Mouse (Mus musculus) hindbrain, postnatal 0 days (tissue): ENCODE data around the gene Tbc1d13. TPM values are rescaled to one million over a fixed set of nuclear protein-coding genes. Genes with fewer than 3 reads are reported as not detected.
A peak's percentile ranks its signal among the peaks of the same experiment; 100 is the strongest.

ENCODE experiments used
- ATAC-seq: fragments of 200-750 bp; cut with Nextera tagmentation; 2 replicates; pipeline ENCODE4 v1.8.0; 2017; ENCODE audit warnings: mild to moderate bottlenecking, moderate TSS enrichment, moderate library complexity
- DNase-seq: peaks from one replicate; pipeline ENCODE4 v3.0.0-alpha.2; 2015; ENCODE audit warnings: low spot score
- H3K27ac ChIP-seq: fragments of 300-500 bp; sonication (generic); 2 replicates; pipeline ENCODE4 v1.5.1; 2014; ENCODE audit warnings: mild to moderate bottlenecking
- H3K27me3 ChIP-seq: fragments of 300-500 bp; sonication (generic); 2 replicates; pipeline ENCODE4 v1.6.1; 2014; ENCODE audit warnings: low read length, mixed read lengths; ENCODE audit not compliant: insufficient read depth
- H3K36me3 ChIP-seq: fragments of 300-500 bp; sonication (generic); 2 replicates; pipeline ENCODE4 v1.6.1; 2014; ENCODE audit warnings: low read length, mixed read lengths; ENCODE audit not compliant: insufficient read depth
- H3K4me1 ChIP-seq: fragments of 300-500 bp; sonication (generic); 2 replicates; pipeline ENCODE4 v1.6.1; 2014; ENCODE audit warnings: antibody characterized with exemption, low read length, mixed read lengths; ENCODE audit not compliant: insufficient read depth
- H3K4me2 ChIP-seq: fragments of 300-500 bp; sonication (generic); 2 replicates; pipeline ENCODE4 v1.6.1; 2014; ENCODE audit warnings: low read depth, mild to moderate bottlenecking, low read length, moderate library complexity, mixed read lengths
- H3K4me3 ChIP-seq: fragments of 300-500 bp; sonication (generic); 2 replicates; pipeline ENCODE4 v1.5.1; 2014; ENCODE audit warnings: low read length
- H3K9ac ChIP-seq: fragments of 300-500 bp; sonication (generic); replicated peaks from 2 replicates; pipeline ENCODE4 v1.6.1; 2014; ENCODE audit warnings: mild to moderate bottlenecking, low read length, moderate library complexity, mixed read lengths
- H3K9me3 ChIP-seq: fragments of 300-500 bp; sonication (generic); 2 replicates; pipeline ENCODE4 v1.6.1; 2016; ENCODE audit warnings: low read length, mixed read lengths
- CTCF ChIP-seq: IDR thresholded peaks from 2 replicates; pipeline ENCODE4 v1.5.1; 2016; ENCODE audit warnings: antibody characterized with exemption, control low read depth, low read depth
- WGBS: fragments of 180-500 bp; shearing (Covaris S2); extraction: QIAGEN DNeasy Blood & Tissue Kit; methylation state at CpG from one replicate; pipeline ENCODE4 v1.1.7; 2014; 5-methylcytosine and 5-hydroxymethylcytosine counted together
- polyA plus RNA-seq: library from polyadenylated mRNA; unstranded; fragments of >200 nt; fragmentation: Nextera tagmentation; extraction: Ambion mirVana; gene quantifications from 2 replicates; pipeline ENCODE4 v1.2.1, GENCODE M21; 2015
- total RNA-seq: library from RNA; depleted of rRNA; stranded (reverse); fragments of >200 nt; gene quantifications from 2 replicates; pipeline ENCODE4 v1.2.3, GENCODE M21; 2014

Gene Tbc1d13
- total and polyA plus RNA-seq, 2 experiments from 2014 or later = 9.4 to 109 TPM

DNA sequence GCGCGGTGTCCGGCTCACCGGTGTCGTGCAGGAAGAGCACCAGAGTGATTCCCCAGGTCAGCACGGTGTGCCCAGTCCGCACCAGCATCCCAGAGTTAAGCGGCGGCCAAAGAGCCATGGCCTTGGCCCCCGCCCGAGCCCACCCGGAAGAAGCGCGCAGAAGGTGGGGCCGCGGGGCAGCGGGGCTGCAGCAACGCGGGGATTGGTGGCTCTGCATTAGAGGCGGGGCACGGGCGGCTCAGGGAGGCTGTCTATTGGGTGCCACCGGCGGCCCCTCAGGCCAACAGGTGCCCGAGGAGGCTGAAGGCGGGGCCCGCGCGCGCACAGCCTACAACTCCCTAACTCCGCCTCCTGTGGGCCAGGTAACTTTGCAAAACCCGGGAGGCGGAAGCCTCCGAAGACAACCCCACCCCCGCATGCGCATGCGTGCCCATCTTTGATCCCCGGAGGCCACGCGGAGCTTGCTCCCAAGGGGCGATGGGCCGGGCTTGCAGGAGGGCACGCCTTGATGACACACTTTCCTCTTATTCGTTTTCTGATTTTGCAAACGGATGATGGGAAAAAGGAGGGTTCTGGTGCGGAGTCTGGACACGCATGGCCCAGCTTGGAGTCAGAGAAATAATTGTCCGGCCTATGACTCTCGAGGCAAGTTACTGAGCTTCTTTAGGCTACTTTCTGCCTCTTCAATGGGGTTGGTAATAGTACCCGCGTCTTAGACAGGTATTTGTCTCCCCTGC lies 39.9 kb upstream of the Tbc1d13 start, which contains the start of gene Zdhhc12:
Gene Zdhhc12, minus strand, starts transcription at position 178 of the 737 bp plus-strand sequence.
- Histone ChIP-seq H3K4me3 (peak within 1 kb of the TSS; percentile 60), H3K36me3 (peaks cover 14% of the 10 kb centered on the region), H3K9me3 (no peaks in the 10 kb centered on the region), H3K4me2 (peak within 1 kb of the TSS; percentile 77), H3K27ac (peak within 1 kb of the TSS; percentile 59; the same call in 1 of the 2 replicates), H3K9ac (peak within 1 kb of the TSS; percentile 53), H3K4me1 (no peaks in the 10 kb centered on the region), H3K27me3 (no peaks in the 10 kb centered on the region)
- peak; percentile 94 for DNase-seq
- WGBS = under 1% methylated on average over 50 of the region's 51 CpGs
- TF ChIP-seq CTCF = no peak
- peak; percentile 96 for ATAC-seq

DNA sequence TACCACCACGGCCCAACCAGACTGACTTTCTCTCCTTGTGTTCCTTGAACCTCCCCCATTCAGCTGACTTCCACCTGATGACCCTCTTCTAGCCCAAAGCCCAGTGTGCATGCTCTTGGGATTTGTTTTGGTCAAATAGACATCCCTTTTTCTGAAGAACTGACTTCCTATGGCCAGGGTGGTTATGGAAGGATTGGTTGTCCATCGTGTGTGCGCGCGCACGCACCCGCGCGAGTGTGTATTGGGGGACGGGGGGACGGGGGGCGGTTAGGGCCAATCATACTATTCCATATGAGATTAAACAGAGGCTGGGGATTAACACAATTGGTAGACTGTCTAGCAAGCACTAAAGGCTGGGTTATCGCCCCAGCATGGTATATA lies 39.3 kb upstream of the Tbc1d13 start:
- H3K4me3 ChIP-seq = peak overlapping the region; percentile 60
- peak overlapping the region; percentile 77 for H3K4me2 ChIP-seq
- H3K36me3 ChIP-seq = peaks cover 19% of the 10 kb centered on the region
- no peak for TF ChIP-seq CTCF
- DNase-seq = peak; percentile 45
- WGBS = 3% methylated on average over 13 of the region's 13 CpGs
- H3K9ac ChIP-seq = peak overlapping the region; percentile 53
- no peaks in the 10 kb centered on the region for H3K4me1 ChIP-seq
- H3K27me3 ChIP-seq = no peaks in the 10 kb centered on the region
- H3K27ac ChIP-seq = peak overlapping the region; percentile 59; the same call in 1 of the 2 replicates
- no peak for ATAC-seq
- H3K9me3 ChIP-seq = no peaks in the 10 kb centered on the region

DNA sequence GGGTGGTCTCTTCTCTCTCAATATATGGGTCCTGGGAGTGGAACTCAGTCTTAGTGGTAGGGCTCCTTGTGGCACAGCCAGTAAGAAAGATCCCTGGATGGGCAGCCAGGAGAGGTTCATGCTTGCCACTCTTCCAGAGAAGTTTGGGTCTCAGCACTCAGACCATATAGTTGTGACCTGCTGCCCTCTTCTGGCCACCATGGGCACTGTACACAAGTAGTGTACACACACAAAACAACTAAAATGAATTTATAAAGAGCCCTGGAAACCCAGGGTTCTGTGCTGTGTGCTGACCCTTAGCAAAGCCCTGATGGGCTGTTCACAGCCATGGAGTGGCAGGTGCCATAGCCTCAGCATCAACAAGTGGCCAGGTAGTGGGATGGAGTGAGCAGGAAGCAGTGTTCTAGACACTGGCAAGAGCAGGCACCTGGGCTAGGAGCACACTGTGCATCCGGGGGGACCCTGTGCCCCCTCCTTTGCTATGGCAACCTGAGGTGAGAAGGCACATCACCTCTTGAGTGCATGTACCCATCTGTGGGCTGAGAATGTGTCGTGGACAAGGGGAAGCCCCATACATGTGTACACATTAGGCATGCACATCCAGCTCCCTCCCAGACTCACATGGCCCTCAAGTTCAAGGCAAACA lies 37.5 kb upstream of the Tbc1d13 start:
- WGBS = 87% methylated on average over 2 of the region's 2 CpGs
- no peak overlapping the region for H3K4me3 ChIP-seq
- H3K4me2 ChIP-seq = no peak overlapping the region
- DNase-seq (peak; percentile 66), ATAC-seq (no peak)
- peak; percentile 77 for TF ChIP-seq CTCF
- no peaks in the 10 kb centered on the region for H3K27me3 ChIP-seq
- H3K36me3 ChIP-seq = peaks cover 31% of the 10 kb centered on the region
- H3K27ac ChIP-seq = no peak overlapping the region
- H3K9ac ChIP-seq = no peak overlapping the region
- H3K4me1 ChIP-seq = no peaks in the 10 kb centered on the region
- no peaks in the 10 kb centered on the region for H3K9me3 ChIP-seq

DNA sequence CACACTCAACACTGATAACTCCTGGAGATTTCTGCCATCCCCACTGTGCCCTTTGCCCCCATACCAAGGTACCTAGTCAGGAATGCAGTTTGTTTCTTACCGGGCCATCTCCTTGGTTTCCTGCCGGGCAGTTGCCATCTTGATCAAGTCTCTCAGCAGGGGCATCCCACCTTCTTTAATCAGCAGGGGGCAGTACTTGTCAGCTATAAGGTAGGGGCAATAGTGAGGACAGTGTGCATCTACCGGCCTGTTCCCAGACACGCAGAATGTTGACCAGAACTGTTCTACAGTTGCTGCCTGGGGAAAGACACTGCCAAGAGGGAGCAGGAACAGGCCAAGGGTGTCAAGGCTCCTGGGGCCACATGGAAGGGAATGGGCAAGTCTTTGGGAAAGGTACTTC lies 33.3 kb upstream of the Tbc1d13 start:
- H3K36me3 ChIP-seq = peaks cover 68% of the 10 kb centered on the region
- 79% methylated on average over 4 of the region's 4 CpGs for WGBS
- H3K4me1 ChIP-seq = no peaks in the 10 kb centered on the region
- H3K9ac ChIP-seq = no peak overlapping the region
- H3K4me2 ChIP-seq = no peak overlapping the region
- no peak for TF ChIP-seq CTCF
- no peak overlapping the region for H3K4me3 ChIP-seq
- DNase-seq (no peak), ATAC-seq (no peak)
- H3K27ac ChIP-seq = no peak overlapping the region
- no peaks in the 10 kb centered on the region for H3K27me3 ChIP-seq
- no peaks in the 10 kb centered on the region for H3K9me3 ChIP-seq

DNA sequence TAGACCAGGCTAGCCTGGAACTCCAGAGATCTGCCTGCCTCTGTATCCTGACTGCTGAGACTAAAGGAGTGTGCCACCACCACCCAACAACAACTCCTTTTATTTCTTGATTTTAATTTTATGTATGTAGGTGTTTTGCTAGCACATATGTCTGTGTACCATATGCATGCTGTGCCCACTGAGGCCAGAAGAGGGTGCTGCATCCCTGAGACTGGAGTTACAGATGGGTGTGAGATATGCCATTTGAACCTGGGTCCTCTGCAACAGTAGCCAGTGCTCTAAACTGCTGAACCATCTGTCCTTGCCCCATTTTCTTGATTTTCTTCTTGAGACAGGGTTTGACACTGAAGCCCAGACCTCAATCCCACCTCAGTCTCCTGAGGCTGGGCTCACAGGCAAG lies 27.2 kb upstream of the Tbc1d13 start:
- no peak overlapping the region for H3K4me3 ChIP-seq
- no peaks in the 10 kb centered on the region for H3K9me3 ChIP-seq
- H3K36me3 ChIP-seq = peaks cover 79% of the 10 kb centered on the region
- H3K4me2 ChIP-seq = no peak overlapping the region
- H3K27me3 ChIP-seq = no peaks in the 10 kb centered on the region
- TF ChIP-seq CTCF = peak; percentile 80
- H3K4me1 ChIP-seq = no peaks in the 10 kb centered on the region
- ATAC-seq (no peak), DNase-seq (peak; percentile 46)
- no peak overlapping the region for H3K27ac ChIP-seq
- H3K9ac ChIP-seq = no peak overlapping the region

DNA sequence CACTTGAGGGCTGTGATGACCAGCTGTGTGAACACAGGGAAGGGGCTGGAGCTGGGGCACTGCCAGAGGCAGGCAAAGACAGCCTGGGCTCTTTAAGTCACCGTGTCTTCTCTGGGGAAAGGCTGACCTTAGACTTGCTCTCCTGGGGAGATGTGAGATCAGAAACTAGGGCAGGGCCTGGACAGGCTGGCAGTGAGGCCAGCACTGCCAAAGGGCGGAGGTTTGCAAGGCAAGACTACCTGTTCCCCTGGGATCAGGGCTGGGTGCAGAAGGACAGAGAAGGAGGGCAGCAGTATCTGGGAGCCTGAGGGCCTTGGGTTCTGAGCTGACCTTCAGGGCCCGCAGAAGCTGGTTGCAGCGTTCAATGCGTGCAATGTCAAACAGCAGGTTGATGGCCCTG lies 25.9 kb upstream of the Tbc1d13 start:
- TF ChIP-seq CTCF = no peak
- Histone ChIP-seq H3K27me3 (no peaks in the 10 kb centered on the region), H3K4me3 (no peak overlapping the region), H3K4me1 (no peaks in the 10 kb centered on the region), H3K27ac (no peak overlapping the region), H3K36me3 (peaks cover 75% of the 10 kb centered on the region), H3K9me3 (no peaks in the 10 kb centered on the region), H3K4me2 (no peak overlapping the region), H3K9ac (no peak overlapping the region)
- ATAC-seq (no peak), DNase-seq (no peak)
- WGBS = 91% methylated on average over 5 of the region's 5 CpGs

DNA sequence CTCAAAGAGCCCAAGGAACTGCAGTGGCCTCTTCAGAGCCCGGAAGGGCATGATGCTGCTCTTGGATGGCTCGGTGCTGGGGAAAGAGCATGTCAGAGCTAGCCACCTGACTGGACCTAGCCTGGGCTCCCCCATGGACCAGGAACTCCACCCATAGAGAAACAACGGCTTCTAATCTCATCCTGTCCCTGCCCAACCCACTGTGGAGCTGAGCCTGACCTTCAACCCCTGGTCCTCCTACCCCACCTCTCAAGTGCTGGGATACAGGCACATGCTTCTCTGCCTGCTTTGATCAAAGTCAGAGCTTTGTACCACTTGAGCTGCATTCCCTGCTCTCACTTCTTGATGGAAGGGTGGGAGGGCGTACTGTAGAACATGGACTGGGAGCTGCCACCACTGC lies 25.3 kb upstream of the Tbc1d13 start:
- Histone ChIP-seq H3K4me3 (no peak overlapping the region), H3K9ac (no peak overlapping the region), H3K4me1 (no peaks in the 10 kb centered on the region), H3K4me2 (no peak overlapping the region), H3K27me3 (no peaks in the 10 kb centered on the region), H3K36me3 (peaks cover 74% of the 10 kb centered on the region), H3K27ac (no peak overlapping the region), H3K9me3 (no peaks in the 10 kb centered on the region)
- WGBS = 91% methylated on average over 4 of the region's 4 CpGs
- ATAC-seq = no peak
- TF ChIP-seq CTCF = no peak
- DNase-seq = no peak
